Mouse (Mus musculus) intestine, embryonic 15.5 days (tissue): ENCODE measurements around the gene Hectd2. TPM values are rescaled to one million over a fixed set of nuclear protein-coding genes. Genes with fewer than 3 reads are reported as not detected.

ENCODE experiments used
- ATAC-seq: fragments of 200-750 bp; cut with Nextera tagmentation; 2 replicates; pipeline ENCODE4 v1.8.0; 2017; ENCODE audit warnings: moderate TSS enrichment, moderate library complexity
- H3K27ac ChIP-seq: fragments of 300-500 bp; sonication (generic); 2 replicates; pipeline ENCODE4 v1.5.1; 2015; ENCODE audit warnings: mild to moderate bottlenecking, inconsistent platforms
- H3K27me3 ChIP-seq: fragments of 300-500 bp; sonication (generic); replicated peaks from 2 replicates; pipeline ENCODE4 v1.6.1; 2015; ENCODE audit warnings: inconsistent platforms
- H3K36me3 ChIP-seq: fragments of 300-500 bp; sonication (generic); 2 replicates; pipeline ENCODE4 v1.6.1; 2015; ENCODE audit warnings: inconsistent platforms
- H3K4me1 ChIP-seq: fragments of 300-500 bp; sonication (generic); replicated peaks from 2 replicates; pipeline ENCODE4 v1.6.1; 2015; ENCODE audit warnings: inconsistent platforms
- H3K4me2 ChIP-seq: fragments of 300-500 bp; sonication (generic); replicated peaks from 2 replicates; pipeline ENCODE4 v1.6.1; 2015; ENCODE audit warnings: mild to moderate bottlenecking, inconsistent platforms
- H3K4me3 ChIP-seq: fragments of 300-500 bp; sonication (generic); replicated peaks from 2 replicates; pipeline ENCODE4 v1.5.1; 2015; ENCODE audit warnings: inconsistent platforms
- H3K9ac ChIP-seq: fragments of 300-500 bp; sonication (generic); 2 replicates; pipeline ENCODE4 v1.6.1; 2015; ENCODE audit warnings: inconsistent platforms
- H3K9me3 ChIP-seq: fragments of 300-500 bp; sonication (generic); 2 replicates; pipeline ENCODE4 v1.6.1; 2016; ENCODE audit warnings: inconsistent platforms
- WGBS: fragments of 180-500 bp; shearing (Covaris S2); methylation state at CpG from one replicate; pipeline ENCODE4 v1.1.7; 2015; 5-methylcytosine and 5-hydroxymethylcytosine counted together
- polyA plus RNA-seq: library from polyadenylated mRNA; unstranded; fragments of >200 nt; fragmentation: Nextera tagmentation; extraction: Ambion mirVana; gene quantifications from 2 replicates; pipeline ENCODE4 v1.2.1, GENCODE M21; 2015

The Hectd2 gene
- polyA plus RNA-seq, 1 experiment from 2014 or later, result 2.2 TPM

- Histone ChIP-seq H3K9ac (no peak overlapping the region), H3K4me1 (peaks cover 10% of the 10 kb centered on the region), H3K4me2 (no peak overlapping the region), H3K27me3 (no peaks in the 10 kb centered on the region), H3K36me3 (no peaks in the 10 kb centered on the region), H3K27ac (no peak overlapping the region), H3K9me3 (no peaks in the 10 kb centered on the region), H3K4me3 (no peak overlapping the region)
- 88% methylated on average over 11 of the region's 11 CpGs for WGBS
- no peak for ATAC-seq
Observed at GRCm38 (mm10) chr19:36536929-36537328, 17.5 kb upstream of the Hectd2 start.

GRCm38 (mm10) chr19:36538528-36538927 lies 15.9 kb upstream of the Hectd2 start:
- Histone ChIP-seq H3K9ac (no peak overlapping the region), H3K36me3 (no peaks in the 10 kb centered on the region), H3K4me3 (no peak overlapping the region), H3K27me3 (no peaks in the 10 kb centered on the region), H3K27ac (no peak overlapping the region), H3K4me1 (peaks cover 10% of the 10 kb centered on the region), H3K9me3 (no peaks in the 10 kb centered on the region), H3K4me2 (no peak overlapping the region)
- 8% methylated on average over 4 of the region's 4 CpGs for whole genome bisulfite sequencing
- peak; percentile 59; the same call in 1 of the 2 replicates for ATAC-seq

DNA sequence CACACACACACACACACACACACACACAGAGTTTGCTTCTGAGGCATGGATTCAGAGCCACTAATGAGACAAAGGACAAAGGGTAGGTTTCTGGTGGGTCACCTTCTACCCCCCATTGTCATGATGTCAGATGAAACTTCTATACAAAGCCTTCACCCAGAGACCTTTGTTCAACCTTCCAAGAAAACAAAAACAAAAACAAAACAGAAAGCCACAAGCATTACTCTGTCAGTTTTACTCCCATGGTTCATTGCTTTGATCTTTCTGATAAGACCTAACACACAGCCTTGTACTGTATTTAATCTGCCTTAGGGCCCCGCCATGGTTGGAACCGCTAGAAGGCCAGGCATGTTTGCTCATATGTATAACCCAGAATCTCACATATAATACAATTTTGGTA lies 15.1 kb upstream of the Hectd2 start:
- Histone ChIP-seq H3K27me3 (no peaks in the 10 kb centered on the region), H3K27ac (no peak overlapping the region), H3K4me2 (no peak overlapping the region), H3K4me1 (peaks cover 6% of the 10 kb centered on the region), H3K4me3 (no peak overlapping the region), H3K36me3 (no peaks in the 10 kb centered on the region), H3K9ac (no peak overlapping the region), H3K9me3 (no peaks in the 10 kb centered on the region)
- WGBS, result 93% methylated on average over 2 of the region's 2 CpGs
- no peak for ATAC-seq

GRCm38 (mm10) chr19:36540012-36540606 lies 14.3 kb upstream of the Hectd2 start:
- Histone ChIP-seq H3K4me2 (no peak overlapping the region), H3K27me3 (no peaks in the 10 kb centered on the region), H3K9me3 (no peaks in the 10 kb centered on the region), H3K9ac (no peak overlapping the region), H3K4me1 (no peaks in the 10 kb centered on the region), H3K27ac (no peak overlapping the region), H3K4me3 (no peak overlapping the region), H3K36me3 (no peaks in the 10 kb centered on the region)
- no peak for ATAC-seq
- WGBS, result 63% methylated on average over 10 of the region's 10 CpGs

- Histone ChIP-seq H3K9ac (no peak overlapping the region), H3K27me3 (no peaks in the 10 kb centered on the region), H3K4me1 (no peaks in the 10 kb centered on the region), H3K4me3 (no peak overlapping the region), H3K4me2 (no peak overlapping the region), H3K9me3 (no peaks in the 10 kb centered on the region), H3K36me3 (no peaks in the 10 kb centered on the region), H3K27ac (no peak overlapping the region)
- WGBS, result 70% methylated on average over 7 of the region's 7 CpGs
- ATAC-seq, result no peak
Observed at GRCm38 (mm10) chr19:36540776-36541175, 13.7 kb upstream of the Hectd2 start.

DNA sequence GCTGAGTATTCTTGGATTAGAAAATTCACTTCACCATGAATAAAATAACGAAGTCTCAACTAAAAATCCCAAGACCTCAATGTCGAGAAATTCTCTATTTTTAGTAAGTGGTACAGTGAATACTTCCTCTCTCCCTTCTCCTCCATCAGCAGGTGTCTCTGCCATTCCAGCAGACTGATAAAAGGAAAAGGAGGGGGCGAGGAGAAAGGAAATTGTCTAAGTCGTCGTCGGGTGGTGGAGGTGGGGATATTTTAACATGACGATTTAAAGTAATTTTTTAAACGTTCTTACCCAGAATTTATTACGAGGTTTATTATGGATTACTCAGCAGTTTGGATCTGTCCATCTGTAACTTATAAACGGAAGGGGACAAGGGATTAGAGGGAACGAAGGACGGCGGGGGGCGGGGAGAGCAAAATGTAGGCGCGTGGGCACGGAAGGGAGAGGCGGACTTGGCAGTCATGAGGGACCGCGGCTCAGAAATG lies 836 bp upstream of the Hectd2 start:
- no peak for ATAC-seq
- Histone ChIP-seq H3K4me3 (peak overlapping the region; percentile 82), H3K9ac (peak overlapping the region; percentile 57), H3K4me2 (peak overlapping the region; percentile 96), H3K9me3 (no peaks in the 10 kb centered on the region), H3K4me1 (0 out of 2 replicates have a peak, but pooled peaks cover 2% of the 10 kb centered on the region), H3K27me3 (no peaks in the 10 kb centered on the region), H3K27ac (no peak overlapping the region), H3K36me3 (no peaks in the 10 kb centered on the region)
- WGBS, result 4% methylated on average over 20 of the region's 20 CpGs

- H3K27me3 ChIP-seq, result no peaks in the 10 kb centered on the region
- peak overlapping the region; percentile 93 for H3K9ac ChIP-seq
- H3K4me3 ChIP-seq, result peak overlapping the region; percentile 82
- ATAC-seq, result peak; percentile 51; the same call in 1 of the 2 replicates
- 0 out of 2 replicates have a peak, but pooled peaks cover 2% of the 10 kb centered on the region for H3K4me1 ChIP-seq
- H3K4me2 ChIP-seq, result peak overlapping the region; percentile 97
- peak overlapping the region; percentile 73 for H3K27ac ChIP-seq
- under 1% methylated on average over 51 of the region's 53 CpGs for WGBS
- H3K36me3 ChIP-seq, result no peaks in the 10 kb centered on the region
- no peaks in the 10 kb centered on the region for H3K9me3 ChIP-seq
Observed at GRCm38 (mm10) chr19:36554785-36555595, 551 bp downstream of the Hectd2 start.

DNA sequence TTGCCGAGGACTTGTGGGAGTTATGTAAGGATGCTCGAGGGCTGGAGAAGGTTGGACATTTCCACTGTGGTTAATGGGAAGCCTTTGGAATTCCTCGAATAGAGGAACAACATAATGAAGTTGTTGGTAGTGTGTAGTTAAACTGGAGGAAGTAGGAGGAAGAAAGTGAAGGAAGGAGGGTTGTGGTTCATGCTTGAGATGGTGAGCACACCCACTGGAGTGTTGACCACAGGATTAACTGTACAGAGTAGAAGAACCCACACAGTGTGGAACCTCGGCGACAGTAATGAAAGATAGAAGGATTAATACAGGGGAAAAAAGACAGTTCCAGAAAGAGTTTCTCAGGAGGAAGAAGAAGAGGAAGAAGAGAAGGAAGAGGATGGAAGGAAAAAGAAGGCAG lies 4.9 kb downstream of the Hectd2 start:
- H3K9me3 ChIP-seq, result no peaks in the 10 kb centered on the region
- WGBS, result 65% methylated on average over 5 of the region's 5 CpGs
- no peak overlapping the region for H3K9ac ChIP-seq
- H3K36me3 ChIP-seq, result no peaks in the 10 kb centered on the region
- ATAC-seq, result no peak
- no peaks in the 10 kb centered on the region for H3K27me3 ChIP-seq
- H3K4me2 ChIP-seq, result no peak overlapping the region
- no peak overlapping the region for H3K4me3 ChIP-seq
- H3K4me1 ChIP-seq, result 0 out of 2 replicates have a peak, but pooled peaks cover 2% of the 10 kb centered on the region
- H3K27ac ChIP-seq, result no peak overlapping the region

GRCm38 (mm10) chr19:36560160-36560559 lies 5.7 kb downstream of the Hectd2 start:
- H3K4me1 ChIP-seq, result 0 out of 2 replicates have a peak, but pooled peaks cover 2% of the 10 kb centered on the region
- no peaks in the 10 kb centered on the region for H3K27me3 ChIP-seq
- H3K9me3 ChIP-seq, result no peaks in the 10 kb centered on the region
- H3K9ac ChIP-seq, result no peak overlapping the region
- H3K36me3 ChIP-seq, result no peaks in the 10 kb centered on the region
- no peak for ATAC-seq
- no peak overlapping the region for H3K4me2 ChIP-seq
- 35% methylated on average over 2 of the region's 2 CpGs for WGBS
- H3K4me3 ChIP-seq, result no peak overlapping the region
- no peak overlapping the region for H3K27ac ChIP-seq

DNA sequence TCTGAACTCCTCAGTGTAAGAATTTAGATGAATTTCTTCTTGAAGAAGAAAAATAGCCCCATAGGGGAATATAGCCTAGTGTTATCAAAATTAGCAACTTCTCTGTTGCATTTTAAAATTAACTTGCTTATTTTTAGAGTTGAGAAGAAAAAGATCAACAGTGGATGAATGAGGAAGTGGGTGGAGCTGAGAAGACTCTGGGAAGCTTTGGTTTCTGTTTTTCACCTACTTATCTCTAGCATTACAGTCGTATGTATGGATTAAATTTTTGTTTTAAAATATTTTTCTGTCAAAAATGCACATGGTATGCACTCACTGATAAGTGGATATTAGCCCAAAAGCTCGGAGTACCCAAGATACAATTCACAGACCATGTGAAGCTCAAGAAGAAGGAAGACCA lies 6.7 kb downstream of the Hectd2 start:
- Histone ChIP-seq H3K27me3 (no peaks in the 10 kb centered on the region), H3K4me1 (no peaks in the 10 kb centered on the region), H3K4me2 (no peak overlapping the region), H3K27ac (no peak overlapping the region), H3K4me3 (no peak overlapping the region), H3K9ac (no peak overlapping the region), H3K36me3 (no peaks in the 10 kb centered on the region), H3K9me3 (no peaks in the 10 kb centered on the region)
- WGBS, result 61% methylated on average over 2 of the region's 2 CpGs
- ATAC-seq, result no peak

GRCm38 (mm10) chr19:36564396-36564795 lies 10.0 kb downstream of the Hectd2 start:
- no peak overlapping the region for H3K9ac ChIP-seq
- ATAC-seq, result no peak
- H3K4me3 ChIP-seq, result no peak overlapping the region
- no peaks in the 10 kb centered on the region for H3K27me3 ChIP-seq
- no peak overlapping the region for H3K4me2 ChIP-seq
- H3K27ac ChIP-seq, result no peak overlapping the region
- WGBS, result 56% methylated on average over 2 of the region's 2 CpGs
- H3K4me1 ChIP-seq, result no peaks in the 10 kb centered on the region
- no peaks in the 10 kb centered on the region for H3K36me3 ChIP-seq
- no peaks in the 10 kb centered on the region for H3K9me3 ChIP-seq

DNA sequence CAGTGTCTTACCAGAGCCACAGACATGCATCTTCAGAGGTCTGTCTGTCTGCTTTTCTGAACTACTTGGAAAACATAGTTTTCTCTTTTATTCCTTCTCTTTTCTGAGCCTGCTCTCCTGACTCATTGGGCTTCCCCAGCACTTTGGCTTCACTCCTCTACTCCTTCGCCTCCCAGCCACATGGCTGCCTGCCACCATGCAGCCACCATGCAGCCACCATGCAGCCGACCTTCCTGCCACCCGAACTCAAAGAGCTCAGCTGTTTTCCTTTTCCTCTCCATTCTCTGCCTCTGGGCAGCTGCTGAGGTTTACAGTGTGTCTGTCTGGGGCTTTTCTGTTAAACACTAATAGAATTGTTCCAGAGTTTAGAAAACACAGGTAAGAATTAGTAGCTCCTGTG lies 19.5 kb downstream of the Hectd2 start:
- Histone ChIP-seq H3K27me3 (no peaks in the 10 kb centered on the region), H3K4me2 (no peak overlapping the region), H3K4me3 (no peak overlapping the region), H3K36me3 (no peaks in the 10 kb centered on the region), H3K9me3 (no peaks in the 10 kb centered on the region), H3K4me1 (no peaks in the 10 kb centered on the region), H3K27ac (no peak overlapping the region), H3K9ac (no peak overlapping the region)
- no peak for ATAC-seq
- WGBS, result 61% methylated on average over 3 of the region's 3 CpGs
